Mouse (Mus musculus) heart, adult 18-20 months (tissue): Measurements from ENCODE around the gene Stx12. TPM values are rescaled to one million over a fixed set of nuclear protein-coding genes. Genes with fewer than 3 reads are reported as not detected.

Source experiments
- DNase-seq, 2 experiments: peaks; one replicate each; pipeline ENCODE4 v3.0.0; 2021 to 2022; ENCODE audit warnings: mixed read lengths in 1 of 2
- total RNA-seq, 2 experiments: library from RNA; stranded (reverse); gene quantifications; 2 replicates each; pipeline ENCODE4 v1.2.3; 2021

Gene Stx12
- total RNA-seq, 2 experiments from 2014 or later: 32.6 to 33.8 TPM

GRCm38 (mm10) chr4:132864856-132865255, 19.5 kb downstream of the Stx12 start:
- no peak for DNase-seq

DNA sequence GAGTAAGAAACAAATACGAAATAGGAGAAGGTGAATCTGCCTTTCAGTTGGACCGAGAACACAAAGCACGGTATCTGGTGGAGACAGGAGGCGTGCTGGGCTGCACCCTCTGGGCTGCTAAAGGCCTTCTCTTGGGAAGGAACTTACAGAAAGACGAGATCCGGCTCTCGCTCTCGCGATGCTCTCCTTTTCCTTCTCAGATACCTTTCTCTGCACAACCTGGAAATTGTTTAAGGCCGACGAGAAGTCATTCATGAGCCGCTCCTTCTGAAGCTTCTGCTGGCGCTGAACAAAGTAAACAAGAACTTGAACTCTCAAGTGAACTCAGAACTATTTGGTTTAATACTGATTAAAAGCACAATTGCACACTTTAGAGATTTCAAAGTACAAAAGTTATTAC, 21.3 kb downstream of the Stx12 start:
- DNase-seq: no peak

GRCm38 (mm10) chr4:132860880-132861279, 23.4 kb downstream of the Stx12 start:
- DNase-seq: no peak

DNA sequence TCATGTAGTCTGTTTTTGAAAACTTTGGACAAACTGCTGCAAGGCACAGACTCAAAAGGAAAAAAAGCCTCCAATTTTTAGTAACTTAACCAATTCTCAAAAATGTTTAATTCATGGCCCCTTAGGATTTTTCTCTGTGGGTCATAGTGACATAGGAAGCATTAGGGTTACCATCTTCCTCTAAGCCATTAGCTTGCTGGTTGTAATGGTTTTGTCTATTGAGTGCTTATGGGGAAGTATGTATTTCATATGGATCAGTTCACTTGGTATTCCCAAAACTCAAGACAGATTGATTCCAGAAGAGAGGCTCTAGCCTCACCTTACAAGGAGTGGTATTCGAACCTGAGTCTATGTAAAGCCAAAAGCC, 40.6 kb downstream of the Stx12 start:
- DNase-seq: no peak

- peak; percentile 87 to 94 for DNase-seq
Measured at GRCm38 (mm10) chr4:132842970-132843704, 41.2 kb downstream of the Stx12 start, which contains the start of gene Ppp1r8. Gene Ppp1r8, minus strand, starts transcription at chr4:132843169.

GRCm38 (mm10) chr4:132842281-132842906, 41.9 kb downstream of the Stx12 start:
- peak in 1 of 2 experiments; percentile 28 for DNase-seq

DNA sequence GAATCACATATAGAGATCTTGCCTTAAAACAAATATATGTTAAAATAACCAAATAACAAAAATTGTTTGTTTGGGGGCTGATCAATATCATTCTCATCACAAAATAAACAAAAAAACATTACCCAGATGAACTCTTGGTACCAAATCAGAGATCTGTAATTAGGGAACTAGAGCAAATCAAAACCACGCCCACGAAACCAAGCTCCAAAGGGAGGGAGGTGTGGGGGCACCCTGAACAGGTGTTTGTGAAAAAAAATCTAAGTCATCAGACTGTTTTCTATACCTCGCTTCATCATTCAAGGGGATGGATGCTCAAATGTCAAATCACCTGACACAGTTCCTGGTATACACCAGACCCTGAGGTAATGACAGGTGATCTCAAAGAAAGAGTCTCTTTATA, 42.8 kb downstream of the Stx12 start:
- no peak for DNase-seq

DNA sequence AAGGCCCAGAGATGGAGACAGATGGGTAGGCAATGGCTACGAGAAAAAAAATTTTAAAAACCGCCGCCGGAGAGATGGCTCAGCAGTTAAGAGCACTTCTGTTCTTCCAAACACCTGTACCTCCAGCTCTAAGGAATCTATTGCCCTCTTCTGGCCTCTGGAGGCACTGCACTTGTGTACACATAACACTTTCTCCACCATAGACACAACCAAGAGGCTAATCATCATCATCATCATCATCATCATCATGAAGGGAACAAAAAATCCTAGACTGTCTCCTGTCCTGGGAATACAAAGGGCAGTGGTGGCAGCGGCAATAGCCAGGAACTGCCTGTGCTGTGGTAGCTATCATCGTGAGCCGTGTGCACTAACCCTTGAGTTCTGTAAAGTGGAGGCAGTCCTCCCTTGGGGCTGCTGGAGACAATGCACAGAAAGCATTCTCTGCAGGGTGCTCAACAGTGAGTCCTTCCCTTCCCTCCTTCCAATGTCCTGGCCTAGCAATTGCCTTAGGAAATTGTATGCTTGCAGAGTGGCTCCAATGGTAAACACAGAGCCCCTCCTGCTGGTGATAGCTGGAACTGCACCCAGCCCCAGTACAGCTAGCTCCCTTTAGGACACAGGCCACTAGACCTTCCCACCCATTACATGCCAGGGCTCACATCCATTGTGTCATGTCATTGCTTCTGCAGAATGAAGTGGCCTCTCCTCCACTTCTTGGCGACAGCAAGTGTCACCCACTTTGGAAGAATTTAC, 60.5 kb downstream of the Stx12 start:
- DNase-seq: peak; percentile 73 to 81

DNA sequence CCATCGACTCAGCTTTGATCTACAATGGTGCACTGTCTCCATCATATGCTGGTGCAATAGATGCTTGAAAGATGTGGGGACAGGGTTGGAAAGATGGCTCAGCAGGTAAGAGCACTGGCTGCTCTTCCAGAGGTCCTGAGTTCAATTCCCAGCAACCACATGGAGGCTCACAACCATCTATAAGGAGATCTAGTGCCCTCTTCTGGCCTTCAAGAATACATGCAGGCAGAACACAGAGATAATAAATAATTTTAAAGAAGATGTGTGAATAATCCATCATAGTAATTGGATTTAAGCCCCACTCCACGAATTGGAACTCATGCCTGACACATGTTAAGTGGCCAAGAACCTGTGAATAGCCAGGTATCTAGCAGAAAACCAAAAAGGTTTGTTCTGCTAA, 65.9 kb downstream of the Stx12 start:
- no peak for DNase-seq

DNA sequence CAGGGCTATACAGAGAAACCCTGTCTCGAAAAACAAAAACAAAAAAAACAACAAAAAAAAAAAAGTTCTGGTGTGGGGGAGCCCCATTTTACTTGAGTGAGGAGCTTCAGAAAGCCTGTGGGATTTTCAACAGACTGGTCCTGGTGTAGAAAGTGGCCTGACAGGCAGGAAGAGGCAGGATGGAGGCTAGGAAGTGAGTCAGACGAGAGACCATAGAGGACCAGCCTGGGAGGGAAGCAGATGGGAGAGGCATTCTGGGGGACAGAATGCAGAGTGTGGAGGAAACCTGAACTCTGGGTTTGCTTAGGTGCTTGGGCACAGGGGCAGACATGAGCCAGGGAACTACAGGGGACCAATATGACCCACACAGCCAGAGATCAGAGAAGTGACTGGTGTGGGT, 67.5 kb downstream of the Stx12 start:
- no peak for DNase-seq

- DNase-seq: peak; percentile 20 to 55
Measured at GRCm38 (mm10) chr4:132816404-132816803, 67.9 kb downstream of the Stx12 start.

DNA sequence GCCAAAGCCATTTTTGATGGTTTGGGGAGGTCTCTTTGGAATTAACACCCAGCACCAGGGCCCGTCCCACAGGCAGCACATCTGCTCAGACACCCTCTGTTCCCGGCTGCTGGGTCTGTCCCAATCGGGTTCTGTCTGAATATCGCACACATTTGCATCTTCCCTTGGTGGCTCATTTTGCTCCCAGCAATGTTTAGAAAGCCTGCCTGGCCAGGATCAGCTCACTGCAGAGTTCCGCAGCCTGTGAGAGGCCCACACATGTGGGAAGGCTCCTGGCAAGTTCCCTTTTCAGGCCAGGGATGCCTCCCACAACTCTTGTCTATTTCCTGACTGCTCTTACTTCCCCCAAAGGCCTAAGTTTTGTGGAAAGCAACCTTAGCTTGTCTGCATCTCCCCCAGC, 74.7 kb downstream of the Stx12 start:
- DNase-seq: peak; percentile 20 to 46

DNA sequence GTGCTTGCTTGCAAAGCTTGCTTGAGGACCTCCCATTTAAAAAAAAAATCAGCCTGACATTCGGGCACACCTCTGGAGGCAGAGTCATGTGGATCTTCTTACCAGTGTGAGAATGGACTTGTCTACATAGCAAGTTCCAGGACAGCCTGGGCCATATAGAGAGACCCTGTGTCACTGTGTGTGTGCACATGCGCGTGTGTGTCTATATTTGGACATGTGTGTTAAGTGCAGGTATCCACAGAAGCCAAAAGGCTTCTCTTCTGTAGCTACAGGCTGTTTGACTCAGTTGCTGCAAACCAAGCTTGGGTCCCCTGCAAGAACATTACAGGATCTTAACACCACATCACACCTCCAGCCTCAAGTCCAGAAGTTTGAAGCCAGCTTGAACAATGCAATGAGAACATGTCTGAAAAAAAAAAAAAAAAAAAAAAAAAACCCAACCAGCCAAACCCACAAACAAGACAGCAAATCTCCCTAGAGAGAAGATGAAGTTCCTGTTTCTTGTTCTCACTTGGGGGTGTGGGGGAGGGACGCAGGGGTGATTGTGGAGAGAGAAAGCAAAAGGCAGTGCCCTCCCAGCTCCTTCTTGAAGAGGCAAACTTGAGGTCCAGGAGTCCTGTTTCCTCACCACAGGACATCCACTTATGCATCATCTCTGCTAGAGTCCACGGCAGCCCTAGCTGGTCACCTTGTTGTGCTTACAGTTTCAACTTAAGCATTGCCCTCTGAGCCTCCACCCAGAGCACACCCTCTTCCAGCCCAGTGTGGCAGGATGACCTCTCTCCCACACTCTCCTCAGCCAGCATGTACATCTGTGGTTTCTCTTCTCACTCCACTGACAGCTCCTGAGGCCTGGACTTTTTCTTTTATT, 76.3 kb downstream of the Stx12 start:
- peak; percentile 38 to 58 for DNase-seq

DNA sequence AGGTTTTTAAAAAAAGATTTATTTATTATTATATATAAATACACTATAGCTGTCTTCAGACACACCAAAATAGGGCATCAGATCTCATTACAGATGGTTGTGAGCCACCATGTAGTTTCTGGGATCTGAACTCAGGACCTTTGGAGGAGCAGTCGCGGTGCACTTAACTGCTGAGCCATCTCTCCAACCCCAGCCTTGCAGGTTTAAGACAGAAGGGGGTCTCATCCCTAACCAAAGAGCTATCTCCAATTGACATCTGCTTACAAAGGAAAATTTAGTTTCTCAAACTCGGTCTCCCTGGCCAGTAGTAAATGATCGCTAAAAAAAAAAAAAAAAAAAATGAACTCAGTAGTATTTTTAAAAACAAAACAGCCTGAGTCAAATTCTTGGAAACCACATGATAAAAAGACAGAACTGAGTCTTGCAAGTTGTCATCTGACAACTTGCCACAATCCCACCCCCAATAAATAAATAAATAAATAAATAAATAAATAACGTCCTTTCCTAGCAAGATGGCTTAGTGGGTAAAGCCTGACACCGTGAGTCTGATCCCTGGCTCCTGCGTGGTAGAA, 77.6 kb downstream of the Stx12 start:
- no peak for DNase-seq

DNA sequence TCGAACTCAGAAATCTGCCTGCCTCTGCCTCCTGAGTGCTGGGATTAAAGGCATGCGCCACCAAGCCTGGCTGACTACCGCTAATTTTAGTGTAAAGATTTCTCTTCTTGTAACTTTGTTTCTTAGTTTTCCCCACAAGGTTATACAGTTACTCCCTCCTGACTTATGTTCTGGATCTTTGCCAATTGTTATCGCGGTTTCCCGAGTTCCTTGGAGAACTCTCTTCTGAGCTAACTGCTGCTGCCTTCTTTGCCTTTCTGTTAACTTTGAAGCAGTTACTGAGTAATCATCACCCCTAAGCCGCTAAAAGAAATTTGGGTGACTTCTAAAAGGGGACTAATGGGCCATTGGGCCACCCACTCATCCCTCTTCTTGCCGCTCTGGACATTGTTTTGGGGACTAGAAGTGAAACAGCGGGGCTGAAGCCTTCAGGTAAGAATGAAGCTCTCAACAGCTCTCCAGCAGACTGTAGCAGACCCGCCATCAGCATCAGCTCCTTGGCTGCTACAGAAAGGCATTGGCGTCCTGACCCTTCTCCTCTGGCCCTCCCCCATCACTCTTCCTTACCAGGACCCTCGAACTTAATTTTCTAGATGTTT, 78.6 kb downstream of the Stx12 start:
- no peak for DNase-seq

GRCm38 (mm10) chr4:132805146-132805545, 79.2 kb downstream of the Stx12 start:
- no peak for DNase-seq

GRCm38 (mm10) chr4:132804331-132804730, 80.0 kb downstream of the Stx12 start:
- peak in 1 of 2 experiments; percentile 40 for DNase-seq

DNA sequence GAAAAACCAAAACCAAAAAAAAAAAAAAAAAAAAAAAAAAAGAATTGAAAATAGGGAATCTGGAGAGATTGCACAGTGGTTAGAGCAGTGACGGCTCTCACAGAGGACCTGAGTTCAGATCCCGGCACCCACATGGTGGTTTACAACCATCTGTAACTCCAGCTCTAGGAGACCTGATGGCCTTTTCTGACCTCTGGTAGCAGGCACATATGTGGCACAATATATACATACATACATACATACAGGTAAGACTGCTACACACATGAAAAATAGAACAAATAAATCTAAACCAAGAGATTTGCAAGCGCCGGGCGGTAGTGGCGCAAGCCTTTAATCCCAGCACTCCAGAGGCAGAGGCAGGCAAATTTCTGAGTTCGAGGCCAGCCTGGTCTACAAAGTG, 80.4 kb downstream of the Stx12 start:
- DNase-seq: no peak
